Mouse (Mus musculus): ENCODE results near the gene Borcs5. TPM values are rescaled to one million over a fixed set of nuclear protein-coding genes. Genes with fewer than 3 reads are reported as not detected.
A peak's percentile ranks its signal among the peaks of the same experiment; 100 is the strongest.

Borcs5 gene
- polyA plus RNA-seq, 1 experiment from 2014 or later: 46.2 TPM

DNA sequence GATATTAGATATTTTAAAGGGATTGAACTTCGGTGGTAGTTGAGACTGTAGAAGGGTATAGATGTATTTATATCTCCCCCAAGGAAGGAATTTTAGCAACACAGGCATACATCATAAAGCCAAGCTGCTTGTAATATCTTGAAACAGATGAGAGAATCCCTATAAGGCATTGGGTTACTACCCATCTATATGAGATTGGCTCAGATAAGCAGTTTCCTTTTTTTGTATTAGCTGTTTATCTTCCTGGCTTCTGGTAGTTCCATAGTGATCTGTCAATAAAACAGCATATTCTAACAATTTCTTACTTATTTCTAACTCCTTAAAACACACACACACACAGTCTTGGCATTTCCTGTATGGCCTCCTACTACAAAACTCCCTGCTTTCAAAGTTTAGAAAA is 590 bp downstream of the Borcs5 start:
- H3K4me3 ChIP-seq (ENCODE audit: low read depth, low read length): no peak overlapping the region
- H3K36me3 ChIP-seq (ENCODE audit: control insufficient read depth, insufficient read depth, low read length): no peaks in the 10 kb centered on the region; the same call in 1 of the 2 replicates
- no peak overlapping the region for H3K4me2 ChIP-seq (ENCODE audit: low read length)
- no peaks in the 10 kb centered on the region for H3K27me3 ChIP-seq (ENCODE audit: control insufficient read depth, insufficient read depth, low read depth, low read length)
- WGBS: 96% methylated on average over 1 of the region's 1 CpGs
- H3K4me1 ChIP-seq (ENCODE audit: control insufficient read depth, insufficient read depth, low read length): peaks cover 8% of the 10 kb centered on the region; the same call in 1 of the 2 replicates
- H3K9ac ChIP-seq (ENCODE audit: low read depth, low read length): no peak overlapping the region
- ATAC-seq: no peak
- no peak overlapping the region for H3K27ac ChIP-seq (ENCODE audit: low read length)
- no peaks in the 10 kb centered on the region for H3K9me3 ChIP-seq (replicated peaks; ENCODE audit: control insufficient read depth, low read length, poor library complexity, severe bottlenecking)

DNA sequence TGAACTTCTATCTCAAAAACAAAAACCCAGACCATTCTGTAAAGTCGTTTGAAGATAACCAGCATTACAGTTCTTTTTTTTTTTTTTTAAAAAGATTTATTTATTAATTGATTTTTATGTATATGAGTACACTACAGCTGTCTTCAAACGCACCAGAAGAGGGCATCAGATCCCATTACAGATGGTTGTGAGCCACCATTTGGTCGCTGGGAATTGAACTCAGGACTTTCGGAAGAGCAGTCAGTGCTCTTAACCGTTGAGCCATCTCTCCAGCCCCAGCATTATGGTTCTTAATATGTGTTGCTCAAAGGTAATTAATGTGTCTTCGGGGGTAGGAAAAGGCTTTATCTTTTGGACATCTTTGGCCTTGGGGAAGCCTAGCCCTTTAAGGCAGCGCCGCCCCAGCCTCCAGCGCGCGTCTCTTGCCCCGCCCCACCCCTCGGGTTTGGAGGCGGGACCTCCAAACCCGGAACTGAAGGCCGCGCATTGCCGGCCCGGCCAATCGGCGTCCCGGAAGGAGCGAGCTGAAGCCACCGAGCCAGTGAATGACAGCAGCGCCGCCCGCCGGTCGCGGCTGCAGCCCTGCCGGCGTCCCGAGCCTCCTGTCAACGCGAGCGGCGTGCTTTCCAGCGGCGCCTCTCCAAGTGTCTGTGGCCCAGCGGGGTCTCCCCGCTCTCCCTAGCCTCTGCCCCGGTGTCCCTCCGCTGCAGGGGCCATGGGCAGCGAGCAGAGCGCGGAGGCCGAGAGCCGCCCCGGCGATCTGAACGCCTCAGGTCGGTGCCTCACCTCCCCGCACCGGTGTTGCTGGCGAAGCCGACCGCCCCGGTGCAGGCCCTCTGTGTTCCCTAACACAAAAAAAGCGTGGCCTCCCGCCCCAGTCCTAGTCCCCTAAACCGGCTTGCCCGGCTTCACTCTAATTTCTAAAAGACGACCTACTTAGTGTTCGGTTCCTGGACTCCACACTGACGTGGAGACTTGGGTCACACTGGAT is 1.5 kb downstream of the Borcs5 start:
- H3K9me3 ChIP-seq (replicated peaks; ENCODE audit: control insufficient read depth, low read length, poor library complexity, severe bottlenecking): no peaks in the 10 kb centered on the region
- peak overlapping the region; percentile 85 for H3K27ac ChIP-seq (ENCODE audit: low read length)
- peaks cover 3% of the 10 kb centered on the region for H3K36me3 ChIP-seq (ENCODE audit: control insufficient read depth, insufficient read depth, low read length)
- no peaks in the 10 kb centered on the region for H3K27me3 ChIP-seq (ENCODE audit: control insufficient read depth, insufficient read depth, low read depth, low read length)
- peak overlapping the region; percentile 78 for H3K4me3 ChIP-seq (ENCODE audit: low read depth, low read length)
- peak overlapping the region; percentile 67 for H3K4me2 ChIP-seq (ENCODE audit: low read length)
- peaks cover 8% of the 10 kb centered on the region; the same call in 1 of the 2 replicates for H3K4me1 ChIP-seq (ENCODE audit: control insufficient read depth, insufficient read depth, low read length)
- peak; percentile 99 for ATAC-seq
- H3K9ac ChIP-seq (ENCODE audit: low read depth, low read length): peak overlapping the region; percentile 91
- 1% methylated on average over 64 of the region's 65 CpGs for WGBS

DNA sequence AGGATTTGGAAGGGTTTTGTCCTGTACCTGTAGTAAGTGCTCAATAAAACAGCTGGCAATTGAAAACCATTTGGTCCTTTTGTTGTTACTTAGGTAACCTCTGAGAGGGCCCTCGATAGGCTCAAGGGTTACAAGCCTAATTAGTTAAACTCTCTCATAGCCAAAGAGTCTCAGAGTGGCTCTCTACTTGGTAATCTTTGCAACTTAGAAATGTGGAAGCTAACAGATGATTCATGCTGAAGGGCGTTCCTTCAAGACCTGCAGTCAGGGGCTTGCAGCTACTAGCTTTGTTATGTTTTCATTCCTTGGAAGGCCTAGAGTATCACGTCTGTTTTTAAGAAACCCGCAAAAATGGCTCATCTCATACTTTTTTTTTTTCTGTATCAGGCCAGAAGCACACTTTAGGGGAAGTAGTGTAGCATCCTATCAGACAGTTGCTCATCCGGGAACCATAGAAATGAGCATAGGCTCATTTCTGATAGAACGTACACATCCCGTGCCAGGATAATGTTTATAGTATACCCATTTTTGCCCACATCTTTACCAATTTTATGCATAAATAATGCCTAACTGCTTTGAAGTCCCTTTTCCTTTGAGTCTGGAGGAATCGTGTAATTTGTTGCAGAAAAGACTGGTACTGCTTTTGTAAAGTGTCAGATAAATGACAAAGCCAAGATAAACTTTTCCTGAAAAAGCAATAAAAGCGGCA is 2.6 kb downstream of the Borcs5 start:
- H3K27me3 ChIP-seq (ENCODE audit: control insufficient read depth, insufficient read depth, low read depth, low read length): no peaks in the 10 kb centered on the region
- ATAC-seq: no peak
- peak overlapping the region; percentile 78 for H3K4me3 ChIP-seq (ENCODE audit: low read depth, low read length)
- peaks cover 4% of the 10 kb centered on the region for H3K36me3 ChIP-seq (ENCODE audit: control insufficient read depth, insufficient read depth, low read length)
- H3K9ac ChIP-seq (ENCODE audit: low read depth, low read length): peak overlapping the region; percentile 91
- 78% methylated on average over 9 of the region's 9 CpGs for WGBS
- peaks cover 8% of the 10 kb centered on the region; the same call in 1 of the 2 replicates for H3K4me1 ChIP-seq (ENCODE audit: control insufficient read depth, insufficient read depth, low read length)
- no peaks in the 10 kb centered on the region for H3K9me3 ChIP-seq (replicated peaks; ENCODE audit: control insufficient read depth, low read length, poor library complexity, severe bottlenecking)
- no peak overlapping the region for H3K27ac ChIP-seq (ENCODE audit: low read length)
- H3K4me2 ChIP-seq (ENCODE audit: low read length): peak overlapping the region; percentile 67

DNA sequence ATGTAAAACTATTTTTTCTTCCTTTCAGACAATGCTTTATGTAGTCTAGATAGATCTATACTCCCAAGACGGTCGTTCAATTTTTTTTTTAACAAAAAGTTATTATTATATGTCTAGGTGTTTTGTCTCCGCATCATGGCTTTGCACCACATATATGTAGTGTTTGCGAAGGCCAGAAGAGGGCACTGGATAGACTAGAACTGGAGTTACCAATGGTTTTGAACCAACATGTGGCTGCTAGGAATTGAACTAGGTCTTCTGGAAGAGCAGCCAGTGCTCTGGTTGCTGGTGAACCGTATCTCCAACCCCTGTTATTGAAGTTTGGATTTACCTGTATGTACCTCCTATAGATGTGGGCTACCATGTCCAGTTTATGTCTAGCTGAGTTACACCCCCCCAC is 4.0 kb downstream of the Borcs5 start:
- H3K9ac ChIP-seq (ENCODE audit: low read depth, low read length): no peak overlapping the region
- no peak overlapping the region for H3K4me2 ChIP-seq (ENCODE audit: low read length)
- no peak overlapping the region for H3K4me3 ChIP-seq (ENCODE audit: low read depth, low read length)
- WGBS: 93% methylated on average over 5 of the region's 5 CpGs
- peaks cover 12% of the 10 kb centered on the region for H3K4me1 ChIP-seq (ENCODE audit: control insufficient read depth, insufficient read depth, low read length)
- no peaks in the 10 kb centered on the region for H3K27me3 ChIP-seq (ENCODE audit: control insufficient read depth, insufficient read depth, low read depth, low read length)
- H3K27ac ChIP-seq (ENCODE audit: low read length): no peak overlapping the region
- no peaks in the 10 kb centered on the region for H3K9me3 ChIP-seq (replicated peaks; ENCODE audit: control insufficient read depth, low read length, poor library complexity, severe bottlenecking)
- H3K36me3 ChIP-seq (ENCODE audit: control insufficient read depth, insufficient read depth, low read length): peaks cover 4% of the 10 kb centered on the region
- ATAC-seq: no peak

DNA sequence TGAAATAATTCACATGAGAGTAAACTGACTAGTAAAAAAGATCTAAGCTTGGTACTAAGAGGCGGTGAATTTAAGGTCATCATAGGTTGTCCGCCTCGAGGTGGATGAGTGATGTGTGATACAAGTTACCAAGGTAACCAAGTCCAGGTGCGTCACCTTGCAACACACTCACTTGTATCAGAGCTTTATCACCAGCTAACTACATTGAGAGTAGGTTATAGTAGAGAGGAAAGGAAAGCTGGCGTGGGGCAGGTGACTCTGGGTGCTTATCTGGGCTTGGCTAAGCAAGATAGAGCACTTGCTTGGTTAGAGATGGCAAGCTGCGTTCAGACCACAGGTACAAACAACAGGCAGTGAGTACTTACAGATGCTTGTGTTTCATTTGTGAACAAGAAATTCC is 7.5 kb downstream of the Borcs5 start:
- 90% methylated on average over 6 of the region's 6 CpGs for WGBS
- H3K27ac ChIP-seq (ENCODE audit: low read length): no peak overlapping the region
- H3K4me1 ChIP-seq (ENCODE audit: control insufficient read depth, insufficient read depth, low read length): peaks cover 14% of the 10 kb centered on the region
- no peaks in the 10 kb centered on the region for H3K27me3 ChIP-seq (ENCODE audit: control insufficient read depth, insufficient read depth, low read depth, low read length)
- no peak overlapping the region for H3K9ac ChIP-seq (ENCODE audit: low read depth, low read length)
- ATAC-seq: no peak
- H3K36me3 ChIP-seq (ENCODE audit: control insufficient read depth, insufficient read depth, low read length): peaks cover 4% of the 10 kb centered on the region
- H3K9me3 ChIP-seq (replicated peaks; ENCODE audit: control insufficient read depth, low read length, poor library complexity, severe bottlenecking): no peaks in the 10 kb centered on the region
- no peak overlapping the region for H3K4me2 ChIP-seq (ENCODE audit: low read length)
- no peak overlapping the region for H3K4me3 ChIP-seq (ENCODE audit: low read depth, low read length)

DNA sequence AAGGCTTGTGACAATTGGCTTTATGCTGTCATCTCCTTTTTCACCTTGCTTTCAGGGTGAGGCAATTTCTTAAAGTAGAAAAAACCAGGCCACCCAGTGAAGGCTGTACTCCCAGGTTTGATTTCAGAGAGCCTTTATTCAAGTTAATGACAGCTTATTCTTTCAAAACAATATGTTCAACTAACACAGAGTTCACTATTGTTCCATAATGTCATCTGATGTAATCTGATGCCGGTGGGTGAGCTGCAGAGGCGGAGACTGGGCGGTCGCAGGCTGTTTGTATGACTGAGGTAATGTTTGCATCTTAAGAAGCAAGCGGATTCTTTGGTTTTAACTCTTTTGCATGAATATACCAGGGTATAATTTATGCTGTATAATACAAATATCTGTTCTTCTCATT is 8.3 kb downstream of the Borcs5 start:
- H3K9ac ChIP-seq (ENCODE audit: low read depth, low read length): no peak overlapping the region
- H3K4me1 ChIP-seq (ENCODE audit: control insufficient read depth, insufficient read depth, low read length): peaks cover 8% of the 10 kb centered on the region
- ATAC-seq: no peak
- no peaks in the 10 kb centered on the region for H3K27me3 ChIP-seq (ENCODE audit: control insufficient read depth, insufficient read depth, low read depth, low read length)
- peaks cover 4% of the 10 kb centered on the region for H3K36me3 ChIP-seq (ENCODE audit: control insufficient read depth, insufficient read depth, low read length)
- no peak overlapping the region for H3K4me2 ChIP-seq (ENCODE audit: low read length)
- no peak overlapping the region for H3K27ac ChIP-seq (ENCODE audit: low read length)
- H3K9me3 ChIP-seq (replicated peaks; ENCODE audit: control insufficient read depth, low read length, poor library complexity, severe bottlenecking): no peaks in the 10 kb centered on the region
- H3K4me3 ChIP-seq (ENCODE audit: low read depth, low read length): no peak overlapping the region
- WGBS: 10% methylated on average over 5 of the region's 5 CpGs

DNA sequence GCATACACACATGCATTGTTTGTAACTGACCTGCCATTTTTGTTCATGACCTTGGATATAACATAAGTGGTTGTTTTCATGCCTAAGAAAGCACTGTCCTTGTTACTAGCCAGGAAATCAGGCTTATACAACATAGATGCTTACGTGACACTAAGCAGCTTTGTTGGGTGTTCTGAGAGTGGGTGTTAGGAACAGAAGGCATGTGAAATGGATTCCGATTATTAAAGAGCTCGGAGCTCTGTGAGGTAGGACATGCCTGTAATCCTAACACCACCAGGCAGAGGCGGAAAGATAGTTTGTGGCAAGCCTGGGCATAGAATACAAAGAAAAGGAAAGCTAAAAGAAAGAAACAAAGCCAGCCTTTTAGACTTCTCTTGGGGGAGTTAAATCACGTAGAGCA is 9.0 kb downstream of the Borcs5 start:
- 22% methylated on average over 5 of the region's 5 CpGs for WGBS
- H3K9ac ChIP-seq (ENCODE audit: low read depth, low read length): no peak overlapping the region
- ATAC-seq: no peak
- H3K4me3 ChIP-seq (ENCODE audit: low read depth, low read length): no peak overlapping the region
- peaks cover 8% of the 10 kb centered on the region for H3K4me1 ChIP-seq (ENCODE audit: control insufficient read depth, insufficient read depth, low read length)
- H3K4me2 ChIP-seq (ENCODE audit: low read length): no peak overlapping the region
- no peaks in the 10 kb centered on the region for H3K27me3 ChIP-seq (ENCODE audit: control insufficient read depth, insufficient read depth, low read depth, low read length)
- H3K27ac ChIP-seq (ENCODE audit: low read length): no peak overlapping the region
- H3K36me3 ChIP-seq (ENCODE audit: control insufficient read depth, insufficient read depth, low read length): peaks cover 4% of the 10 kb centered on the region
- no peaks in the 10 kb centered on the region for H3K9me3 ChIP-seq (replicated peaks; ENCODE audit: control insufficient read depth, low read length, poor library complexity, severe bottlenecking)

DNA sequence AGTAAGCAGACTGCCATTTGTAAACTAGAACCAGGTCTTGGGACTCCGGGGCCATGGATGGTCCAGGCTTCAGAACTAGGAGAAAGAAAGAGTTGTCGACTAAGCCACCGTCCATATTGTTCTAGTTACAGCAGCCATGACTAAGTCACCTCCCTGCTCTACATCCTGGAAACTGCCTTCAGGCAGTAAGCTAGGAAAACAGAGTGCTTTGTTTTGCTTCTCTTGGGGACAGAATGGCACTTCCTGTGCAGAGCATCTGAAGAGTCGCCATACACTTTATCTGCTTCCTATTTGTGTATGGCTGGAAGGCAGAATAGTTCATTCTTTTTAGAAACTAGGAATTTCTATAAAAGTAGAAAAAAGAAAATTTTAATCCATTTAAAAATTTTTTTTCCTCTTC is 17.2 kb downstream of the Borcs5 start:
- 77% methylated on average over 4 of the region's 4 CpGs for WGBS

More for the DNA sequence above, 17.2 kb downstream of the Borcs5 start:
- Histone ChIP-seq H3K36me3 (ENCODE audit: control insufficient read depth, insufficient read depth, low read length) (no peaks in the 10 kb centered on the region), H3K4me3 (ENCODE audit: low read depth, low read length) (no peak overlapping the region), H3K27me3 (ENCODE audit: control insufficient read depth, insufficient read depth, low read depth, low read length) (no peaks in the 10 kb centered on the region), H3K9me3 (replicated peaks; ENCODE audit: control insufficient read depth, low read length, poor library complexity, severe bottlenecking) (no peaks in the 10 kb centered on the region), H3K27ac (ENCODE audit: low read length) (no peak overlapping the region), H3K9ac (ENCODE audit: low read depth, low read length) (no peak overlapping the region), H3K4me2 (ENCODE audit: low read length) (no peak overlapping the region), H3K4me1 (ENCODE audit: control insufficient read depth, insufficient read depth, low read length) (no peaks in the 10 kb centered on the region)
- no peak for ATAC-seq
